Mouse (Mus musculus): ENCODE measurements around the gene Eif1ax. TPM values are rescaled to one million over a fixed set of nuclear protein-coding genes. Genes with fewer than 3 reads are reported as not detected.

Eif1ax gene
- polyA plus RNA-seq, 1 experiment from 2014 or later = 108 TPM

Other genes with a start within 250 kb of the Eif1ax start
- 3.5 and 4.1 TPM in 2 replicates for gene Rps6ka3, start 161.9 kb upstream of the Eif1ax start, polyA plus RNA-seq (2015; fragmentation: Nextera tagmentation; extraction: Ambion mirVana)
- 33.8 and 34.4 TPM in 2 replicates for gene Map7d2, start 42.4 kb downstream of the Eif1ax start, polyA plus RNA-seq (2015; fragmentation: Nextera tagmentation; extraction: Ambion mirVana)
- gene Bclaf3, start 154.5 kb downstream of the Eif1ax start, polyA plus RNA-seq (2015; fragmentation: Nextera tagmentation; extraction: Ambion mirVana) = 27.4 and 28.3 TPM in 2 replicates

Data from neural tube, embryonic 13.5 days (tissue).